Mouse (Mus musculus) spleen, adult 2 months (tissue): ENCODE results near the gene Baz1b. TPM values are rescaled to one million over a fixed set of nuclear protein-coding genes. Genes with fewer than 3 reads are reported as not detected.
A peak's percentile ranks its signal among the peaks of the same experiment; 100 is the strongest.

Source experiments
- DNase-seq, 2 experiments: peaks; one replicate each; pipeline versions ENCODE4 v3.0.0 to v3.0.0-alpha.2; 2012 to 2021; ENCODE audit warnings: low spot score in 2 of 2, low read depth in 1 of 2
- H3K27ac ChIP-seq: fragments of 200-500 bp; 2 replicates; pipeline ENCODE4 v1.5.1; 2012; ENCODE audit warnings: low read length, inconsistent platforms; ENCODE audit not compliant: insufficient read depth
- H3K27me3 ChIP-seq: fragments of 200-500 bp; 2 replicates; pipeline ENCODE4 v1.6.1; 2012; ENCODE audit warnings: mild to moderate bottlenecking, moderate library complexity, low read length, inconsistent platforms; ENCODE audit not compliant: control insufficient read depth, insufficient read depth
- H3K36me3 ChIP-seq: fragments of 200-500 bp; 2 replicates; pipeline ENCODE4 v1.6.1; 2012; ENCODE audit warnings: mild to moderate bottlenecking, low read length, inconsistent platforms; ENCODE audit not compliant: control insufficient read depth, insufficient read depth
- H3K4me1 ChIP-seq: fragments of 200-500 bp; 2 replicates; pipeline ENCODE4 v1.6.1; 2011; ENCODE audit warnings: inconsistent platforms; ENCODE audit not compliant: control insufficient read depth, insufficient read depth, insufficient read length
- H3K4me3 ChIP-seq: fragments of 200-500 bp; 2 replicates; pipeline ENCODE4 v1.5.1; 2011; ENCODE audit warnings: mild to moderate bottlenecking, inconsistent platforms; ENCODE audit not compliant: insufficient read depth, insufficient read length; ENCODE audit errors: extremely low read depth
- CTCF ChIP-seq: fragments of 200-500 bp; IDR thresholded peaks from 2 replicates; pipeline ENCODE4 v1.5.1; 2011; ENCODE audit warnings: mild to moderate bottlenecking, inconsistent platforms; ENCODE audit not compliant: insufficient read depth, insufficient read length, insufficient replicate concordance; ENCODE audit errors: extremely low read depth
- POLR2A ChIP-seq: fragments of 200-500 bp; IDR thresholded peaks from 2 replicates; pipeline ENCODE4 v1.6.1; 2011; ENCODE audit warnings: low read depth, low read length, inconsistent platforms
- WGBS: fragments of 180-500 bp; shearing (Covaris S2); methylation state at CpG from one replicate; pipeline ENCODE4 v1.1.7; 2018; 5-methylcytosine and 5-hydroxymethylcytosine counted together
- polyA plus RNA-seq: library from polyadenylated mRNA; depleted of rRNA; stranded (reverse); fragments of >200 nt; gene quantifications from 2 replicates; pipeline ENCODE4 v1.2.3, GENCODE M21; 2012

The Baz1b gene
- polyA plus RNA-seq, 1 experiment: 22.6 TPM

- Histone ChIP-seq H3K27ac (no peak overlapping the region), H3K4me3 (no peak overlapping the region), H3K4me1 (no peaks in the 10 kb centered on the region), H3K36me3 (peaks cover 50% of the 10 kb centered on the region), H3K27me3 (no peaks in the 10 kb centered on the region)
- DNase-seq: no peak
- WGBS: 89% methylated on average over 3 of the region's 3 CpGs
- TF ChIP-seq POLR2A (no peak), CTCF (no peak)
Observed at GRCm38 (mm10) chr5:135178523-135178922, 8.5 kb upstream of the Baz1b start.

DNA sequence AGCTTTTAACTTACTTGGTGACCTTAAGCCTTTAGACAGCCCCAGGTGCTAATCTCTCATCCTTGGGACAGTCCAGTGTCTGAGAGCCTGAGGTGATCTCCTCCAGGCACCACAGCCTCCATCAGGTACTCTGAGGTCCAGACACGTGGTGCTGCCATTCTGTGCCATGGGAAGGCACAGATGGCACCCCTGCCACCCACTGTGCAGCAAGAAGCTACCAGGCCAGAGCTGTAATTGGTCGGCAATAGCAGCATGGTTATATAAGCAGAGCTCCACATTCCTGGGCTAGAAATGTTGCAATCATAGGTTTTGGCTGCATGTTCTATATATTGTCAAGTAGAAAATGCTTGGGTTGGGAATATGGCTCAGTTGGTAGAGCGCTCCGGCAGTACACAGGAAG lies 8.1 kb upstream of the Baz1b start:
- Histone ChIP-seq H3K4me3 (no peak overlapping the region), H3K27ac (no peak overlapping the region), H3K27me3 (no peaks in the 10 kb centered on the region), H3K36me3 (peaks cover 48% of the 10 kb centered on the region), H3K4me1 (no peaks in the 10 kb centered on the region)
- DNase-seq: no peak
- no peak for TF ChIP-seq CTCF
- TF ChIP-seq POLR2A: no peak
- WGBS: 98% methylated on average over 4 of the region's 4 CpGs

DNA sequence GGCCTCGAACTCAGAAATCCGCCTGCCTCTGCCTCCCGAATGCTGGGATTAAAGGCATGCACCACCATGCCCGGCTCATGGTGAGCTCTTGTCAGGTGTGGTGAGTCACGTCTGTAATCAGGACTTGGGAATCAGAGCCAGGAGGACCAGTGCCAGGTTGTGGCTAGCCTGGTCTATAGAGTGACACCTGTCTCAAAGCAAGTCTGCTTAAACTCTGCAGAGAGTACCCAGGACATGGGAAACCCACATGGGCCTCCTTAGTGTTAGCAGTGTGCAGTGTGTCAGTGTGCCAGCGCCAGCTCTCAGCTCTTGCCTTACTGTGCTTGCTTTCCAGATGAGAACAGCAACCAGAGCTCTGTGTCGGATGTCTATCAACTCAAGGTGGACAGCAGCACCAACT lies 7.4 kb upstream of the Baz1b start:
- no peak for DNase-seq
- H3K27me3 ChIP-seq: no peaks in the 10 kb centered on the region
- H3K36me3 ChIP-seq: peaks cover 46% of the 10 kb centered on the region
- no peaks in the 10 kb centered on the region for H3K4me1 ChIP-seq
- H3K27ac ChIP-seq: no peak overlapping the region
- 97% methylated on average over 7 of the region's 7 CpGs for WGBS
- TF ChIP-seq POLR2A (no peak), CTCF (no peak)
- no peak overlapping the region for H3K4me3 ChIP-seq

DNA sequence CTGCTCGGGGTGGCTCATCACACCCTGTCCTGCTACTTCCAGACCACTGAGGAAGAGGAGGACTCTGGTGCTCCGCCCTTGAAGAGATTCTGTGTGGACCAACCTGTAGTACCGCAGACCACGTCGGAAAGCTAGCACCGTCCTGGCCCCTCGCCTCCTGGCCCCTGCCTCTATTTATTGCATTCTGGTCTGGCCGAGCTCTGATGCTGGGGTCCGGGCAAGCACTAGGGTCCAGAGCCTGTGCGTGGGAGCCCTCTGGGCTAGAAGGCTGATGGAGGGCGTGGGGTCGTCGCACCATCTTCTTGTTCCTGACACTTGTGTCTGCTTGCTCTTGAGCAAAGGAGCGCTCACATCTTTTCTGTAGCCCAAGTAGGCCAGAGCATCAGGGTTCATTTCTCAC lies 6.3 kb upstream of the Baz1b start:
- H3K4me3 ChIP-seq: no peak overlapping the region
- WGBS: 97% methylated on average over 14 of the region's 14 CpGs
- no peak for TF ChIP-seq POLR2A
- no peak for TF ChIP-seq CTCF
- peaks cover 43% of the 10 kb centered on the region for H3K36me3 ChIP-seq
- H3K27me3 ChIP-seq: no peaks in the 10 kb centered on the region
- no peak overlapping the region for H3K27ac ChIP-seq
- no peak for DNase-seq
- no peaks in the 10 kb centered on the region for H3K4me1 ChIP-seq

DNA sequence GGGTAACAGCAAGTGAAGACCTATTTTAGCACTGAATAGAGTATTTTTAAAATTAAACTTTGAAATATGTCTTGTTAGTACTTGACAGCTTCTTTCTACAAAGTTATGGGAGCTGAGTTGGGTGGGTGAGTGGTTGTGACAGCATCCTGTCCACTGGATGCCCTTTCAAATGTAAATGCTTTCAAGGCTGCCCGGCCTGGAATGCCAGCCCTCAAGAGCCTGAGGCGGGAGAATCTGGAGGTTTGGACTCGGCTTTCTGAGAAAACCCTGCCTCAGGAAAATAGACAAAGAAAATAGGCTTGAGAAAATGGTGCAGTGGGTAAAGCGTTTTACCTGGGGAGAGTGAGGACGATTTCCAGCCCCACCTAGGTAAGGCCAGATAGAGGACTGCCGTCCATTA lies 5.3 kb upstream of the Baz1b start:
- Histone ChIP-seq H3K36me3 (peaks cover 41% of the 10 kb centered on the region), H3K4me3 (no peak overlapping the region), H3K27ac (no peak overlapping the region), H3K4me1 (no peaks in the 10 kb centered on the region; the same call in 1 of the 2 replicates), H3K27me3 (no peaks in the 10 kb centered on the region)
- WGBS: 92% methylated on average over 6 of the region's 6 CpGs
- TF ChIP-seq CTCF: no peak
- no peak for TF ChIP-seq POLR2A
- DNase-seq: no peak

GRCm38 (mm10) chr5:135183131-135183861 lies 3.8 kb upstream of the Baz1b start:
- H3K27me3 ChIP-seq: no peaks in the 10 kb centered on the region
- WGBS: 78% methylated on average over 8 of the region's 8 CpGs
- H3K27ac ChIP-seq: no peak overlapping the region
- no peak overlapping the region for H3K4me3 ChIP-seq
- no peak for DNase-seq
- no peak for TF ChIP-seq POLR2A
- no peak for TF ChIP-seq CTCF
- no peaks in the 10 kb centered on the region; the same call in 1 of the 2 replicates for H3K4me1 ChIP-seq
- peaks cover 30% of the 10 kb centered on the region for H3K36me3 ChIP-seq

- TF ChIP-seq CTCF: no peak
- TF ChIP-seq POLR2A: no peak
- Histone ChIP-seq H3K4me1 (peaks cover 9% of the 10 kb centered on the region), H3K27ac (peak overlapping the region; percentile 14; the same call in 1 of the 2 replicates), H3K27me3 (no peaks in the 10 kb centered on the region), H3K4me3 (no peak overlapping the region), H3K36me3 (peaks cover 17% of the 10 kb centered on the region)
- DNase-seq: no peak
- 68% methylated on average over 3 of the region's 3 CpGs for WGBS
Observed at GRCm38 (mm10) chr5:135185016-135185415, 2.0 kb upstream of the Baz1b start.
